Mouse (Mus musculus) gonadal fat pad, adult 2 months (tissue): ENCODE data around the gene Adgrl2. TPM values are rescaled to one million over a fixed set of nuclear protein-coding genes. Genes with fewer than 3 reads are reported as not detected.

Experiments used
- DNase-seq: peaks from one replicate; pipeline ENCODE4 v3.0.0-alpha.2; 2012; ENCODE audit warnings: low read depth
- polyA plus RNA-seq: library from polyadenylated mRNA; depleted of rRNA; stranded (reverse); fragments of >200 nt; gene quantifications from 2 replicates; pipeline ENCODE4 v1.2.3, GENCODE M21; 2012

The Adgrl2 gene
- polyA plus RNA-seq, 1 experiment = 22.8 TPM

GRCm38 (mm10) chr3:148921966-148922587 lies 68.3 kb downstream of the Adgrl2 start:
- no peak for DNase-seq

GRCm38 (mm10) chr3:148920881-148921280 lies 69.5 kb downstream of the Adgrl2 start:
- no peak for DNase-seq

GRCm38 (mm10) chr3:148918425-148918824 lies 71.9 kb downstream of the Adgrl2 start:
- DNase-seq = no peak

- DNase-seq = no peak
Measured at GRCm38 (mm10) chr3:148917837-148918236, 72.5 kb downstream of the Adgrl2 start.

- DNase-seq = no peak
Measured at GRCm38 (mm10) chr3:148916226-148916625, 74.1 kb downstream of the Adgrl2 start.

- DNase-seq = no peak
Measured at GRCm38 (mm10) chr3:148912944-148913684, 77.2 kb downstream of the Adgrl2 start.

- DNase-seq = no peak
Measured at GRCm38 (mm10) chr3:148912536-148912935, 77.8 kb downstream of the Adgrl2 start.

- no peak for DNase-seq
Measured at GRCm38 (mm10) chr3:148907873-148908272, 82.5 kb downstream of the Adgrl2 start.

GRCm38 (mm10) chr3:148907024-148907778 lies 83.2 kb downstream of the Adgrl2 start:
- no peak for DNase-seq

- DNase-seq = no peak
Measured at GRCm38 (mm10) chr3:148905906-148906779, 84.2 kb downstream of the Adgrl2 start.

- DNase-seq = no peak
Measured at GRCm38 (mm10) chr3:148905435-148905834, 84.9 kb downstream of the Adgrl2 start.

GRCm38 (mm10) chr3:148899857-148900256 lies 90.5 kb downstream of the Adgrl2 start:
- DNase-seq = no peak

GRCm38 (mm10) chr3:148899416-148899815 lies 90.9 kb downstream of the Adgrl2 start:
- DNase-seq = no peak

GRCm38 (mm10) chr3:148898535-148899250 lies 91.7 kb downstream of the Adgrl2 start:
- no peak for DNase-seq

GRCm38 (mm10) chr3:148896281-148896680 lies 94.1 kb downstream of the Adgrl2 start:
- no peak for DNase-seq

- DNase-seq = no peak
Measured at GRCm38 (mm10) chr3:148895396-148896109, 94.8 kb downstream of the Adgrl2 start.

- no peak for DNase-seq
Measured at GRCm38 (mm10) chr3:148894867-148895266, 95.5 kb downstream of the Adgrl2 start.

- no peak for DNase-seq
Measured at GRCm38 (mm10) chr3:148887902-148888301, 102.5 kb downstream of the Adgrl2 start.

GRCm38 (mm10) chr3:148886956-148887355 lies 103.4 kb downstream of the Adgrl2 start:
- DNase-seq = no peak

- DNase-seq = no peak
Measured at GRCm38 (mm10) chr3:148885980-148886668, 104.2 kb downstream of the Adgrl2 start.
